Mouse (Mus musculus): Measurements from ENCODE around the gene Vdac2. TPM values are rescaled to one million over a fixed set of nuclear protein-coding genes. Genes with fewer than 3 reads are reported as not detected.

Vdac2 gene
- polyA plus RNA-seq, 1 experiment from 2014 or later = 444 TPM

GRCm38 (mm10) chr14:21817453-21817852, 7.6 kb upstream of the Vdac2 start:
- WGBS = 46% methylated on average over 4 of the region's 4 CpGs
- Histone ChIP-seq H3K9ac (no peak overlapping the region), H3K4me1 (replicated peaks) (peaks cover 29% of the 10 kb centered on the region), H3K27me3 (replicated peaks) (no peaks in the 10 kb centered on the region), H3K9me3 (replicated peaks) (no peaks in the 10 kb centered on the region), H3K4me3 (no peak overlapping the region), H3K36me3 (no peaks in the 10 kb centered on the region), H3K4me2 (no peak overlapping the region), H3K27ac (ENCODE audit: poor library complexity, severe bottlenecking) (no peak overlapping the region)
- no peak for ATAC-seq (ENCODE audit: insufficient number of reproducible peaks, low FRiP score)

DNA sequence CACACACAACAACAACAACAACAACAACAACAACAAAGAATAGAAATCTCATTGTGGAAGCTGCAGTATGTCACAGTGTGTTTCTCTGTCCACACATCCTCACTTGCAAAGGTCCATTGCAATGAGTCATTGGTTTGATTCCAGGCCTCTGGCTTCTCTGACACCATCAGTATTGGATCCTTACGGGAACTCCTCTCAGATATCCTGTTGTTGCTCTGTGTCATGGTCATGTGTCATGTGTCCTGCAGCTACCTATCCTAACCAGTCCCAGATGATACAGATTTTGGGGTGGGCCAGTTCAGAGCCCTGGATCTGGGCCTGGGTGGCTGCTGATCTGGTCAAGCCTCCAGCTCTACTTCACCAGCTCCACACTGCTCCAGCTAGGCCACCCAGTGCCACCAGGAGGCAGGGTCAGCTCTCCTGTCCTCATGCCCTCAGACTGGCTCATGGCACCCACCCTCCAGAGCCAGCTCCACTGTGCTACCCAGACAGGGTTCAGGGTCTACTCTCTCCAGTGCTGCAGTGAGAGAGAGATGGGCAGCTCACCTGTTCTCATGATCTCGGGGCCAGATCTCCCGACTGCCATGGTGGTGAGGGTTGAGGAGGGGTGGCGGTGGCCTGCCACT, 4.0 kb upstream of the Vdac2 start:
- Histone ChIP-seq H3K36me3 (no peaks in the 10 kb centered on the region), H3K4me1 (replicated peaks) (peaks cover 48% of the 10 kb centered on the region), H3K9me3 (replicated peaks) (no peaks in the 10 kb centered on the region), H3K4me2 (no peak overlapping the region), H3K4me3 (no peak overlapping the region), H3K27ac (ENCODE audit: poor library complexity, severe bottlenecking) (no peak overlapping the region), H3K27me3 (replicated peaks) (no peaks in the 10 kb centered on the region), H3K9ac (no peak overlapping the region)
- no peak for ATAC-seq (ENCODE audit: insufficient number of reproducible peaks, low FRiP score)
- WGBS = 89% methylated on average over 4 of the region's 4 CpGs

GRCm38 (mm10) chr14:21822307-21822706, 2.7 kb upstream of the Vdac2 start:
- H3K4me1 ChIP-seq (replicated peaks) = peaks cover 58% of the 10 kb centered on the region
- no peaks in the 10 kb centered on the region for H3K27me3 ChIP-seq (replicated peaks)
- H3K4me2 ChIP-seq = no peak overlapping the region
- no peak overlapping the region for H3K9ac ChIP-seq
- no peaks in the 10 kb centered on the region for H3K36me3 ChIP-seq
- ATAC-seq (ENCODE audit: insufficient number of reproducible peaks, low FRiP score) = no peak
- H3K4me3 ChIP-seq = no peak overlapping the region
- 40% methylated on average over 7 of the region's 7 CpGs for WGBS
- H3K9me3 ChIP-seq (replicated peaks) = no peaks in the 10 kb centered on the region
- peak overlapping the region; percentile 97 for H3K27ac ChIP-seq (ENCODE audit: poor library complexity, severe bottlenecking)

GRCm38 (mm10) chr14:21822795-21823374, 2.2 kb upstream of the Vdac2 start:
- H3K9ac ChIP-seq = peak overlapping the region; percentile 41; the same call in 1 of the 2 replicates
- ATAC-seq (ENCODE audit: insufficient number of reproducible peaks, low FRiP score) = peak; percentile 73
- no peaks in the 10 kb centered on the region for H3K27me3 ChIP-seq (replicated peaks)
- H3K4me1 ChIP-seq (replicated peaks) = peaks cover 59% of the 10 kb centered on the region
- H3K4me3 ChIP-seq = no peak overlapping the region
- WGBS = 3% methylated on average over 7 of the region's 7 CpGs
- H3K27ac ChIP-seq (ENCODE audit: poor library complexity, severe bottlenecking) = peak overlapping the region; percentile 97
- H3K4me2 ChIP-seq = peak overlapping the region; percentile 28
- no peaks in the 10 kb centered on the region for H3K36me3 ChIP-seq
- H3K9me3 ChIP-seq (replicated peaks) = no peaks in the 10 kb centered on the region

GRCm38 (mm10) chr14:21823897-21824296, 1.1 kb upstream of the Vdac2 start:
- Histone ChIP-seq H3K9ac (no peak overlapping the region), H3K9me3 (replicated peaks) (no peaks in the 10 kb centered on the region), H3K4me1 (replicated peaks) (peaks cover 59% of the 10 kb centered on the region), H3K4me2 (peak overlapping the region; percentile 15; the same call in 1 of the 2 replicates), H3K4me3 (no peak overlapping the region), H3K27ac (ENCODE audit: poor library complexity, severe bottlenecking) (peak overlapping the region; percentile 97), H3K27me3 (replicated peaks) (no peaks in the 10 kb centered on the region), H3K36me3 (no peaks in the 10 kb centered on the region)
- WGBS = 28% methylated on average over 7 of the region's 7 CpGs
- peak; percentile 31 for ATAC-seq (ENCODE audit: insufficient number of reproducible peaks, low FRiP score)

DNA sequence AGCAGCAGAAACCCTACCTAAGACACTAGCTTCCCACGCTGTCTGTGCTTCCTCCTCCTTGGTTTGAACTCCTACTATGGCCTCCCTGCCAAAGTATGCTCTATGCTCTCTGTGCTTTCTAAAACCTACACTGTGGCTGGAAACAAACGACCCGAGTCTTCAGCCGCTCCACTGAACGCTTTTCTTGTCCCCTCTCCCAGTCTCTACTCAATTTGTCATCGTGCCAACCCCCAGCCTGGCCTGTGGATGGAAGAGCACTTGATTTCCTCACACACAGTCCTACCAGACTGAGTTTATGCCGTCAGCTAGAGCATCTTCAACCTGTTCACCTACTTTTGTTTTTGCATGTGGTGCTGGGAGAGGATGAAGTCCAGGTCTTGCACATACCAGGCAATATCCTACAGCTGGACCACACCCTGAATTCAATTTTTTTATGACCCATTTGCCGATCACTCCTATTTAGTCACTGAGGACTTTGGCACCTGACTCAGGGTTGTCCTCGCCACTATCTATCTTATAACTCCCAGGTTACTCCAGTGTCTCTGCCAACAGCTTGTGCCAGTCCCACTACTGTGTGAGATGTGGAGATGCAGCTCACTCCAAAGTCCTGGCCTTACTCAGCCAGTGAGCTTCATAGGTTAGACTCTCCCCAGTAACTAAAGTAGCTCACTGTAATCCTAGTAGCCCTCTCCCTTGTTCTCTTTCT, 901 bp downstream of the Vdac2 start:
- Histone ChIP-seq H3K9ac (no peak overlapping the region), H3K4me1 (replicated peaks) (peaks cover 71% of the 10 kb centered on the region), H3K27ac (ENCODE audit: poor library complexity, severe bottlenecking) (no peak overlapping the region), H3K36me3 (no peaks in the 10 kb centered on the region), H3K4me3 (no peak overlapping the region), H3K9me3 (replicated peaks) (no peaks in the 10 kb centered on the region), H3K4me2 (no peak overlapping the region), H3K27me3 (replicated peaks) (no peaks in the 10 kb centered on the region)
- ATAC-seq (ENCODE audit: insufficient number of reproducible peaks, low FRiP score) = no peak
- WGBS = 86% methylated on average over 9 of the region's 9 CpGs

DNA sequence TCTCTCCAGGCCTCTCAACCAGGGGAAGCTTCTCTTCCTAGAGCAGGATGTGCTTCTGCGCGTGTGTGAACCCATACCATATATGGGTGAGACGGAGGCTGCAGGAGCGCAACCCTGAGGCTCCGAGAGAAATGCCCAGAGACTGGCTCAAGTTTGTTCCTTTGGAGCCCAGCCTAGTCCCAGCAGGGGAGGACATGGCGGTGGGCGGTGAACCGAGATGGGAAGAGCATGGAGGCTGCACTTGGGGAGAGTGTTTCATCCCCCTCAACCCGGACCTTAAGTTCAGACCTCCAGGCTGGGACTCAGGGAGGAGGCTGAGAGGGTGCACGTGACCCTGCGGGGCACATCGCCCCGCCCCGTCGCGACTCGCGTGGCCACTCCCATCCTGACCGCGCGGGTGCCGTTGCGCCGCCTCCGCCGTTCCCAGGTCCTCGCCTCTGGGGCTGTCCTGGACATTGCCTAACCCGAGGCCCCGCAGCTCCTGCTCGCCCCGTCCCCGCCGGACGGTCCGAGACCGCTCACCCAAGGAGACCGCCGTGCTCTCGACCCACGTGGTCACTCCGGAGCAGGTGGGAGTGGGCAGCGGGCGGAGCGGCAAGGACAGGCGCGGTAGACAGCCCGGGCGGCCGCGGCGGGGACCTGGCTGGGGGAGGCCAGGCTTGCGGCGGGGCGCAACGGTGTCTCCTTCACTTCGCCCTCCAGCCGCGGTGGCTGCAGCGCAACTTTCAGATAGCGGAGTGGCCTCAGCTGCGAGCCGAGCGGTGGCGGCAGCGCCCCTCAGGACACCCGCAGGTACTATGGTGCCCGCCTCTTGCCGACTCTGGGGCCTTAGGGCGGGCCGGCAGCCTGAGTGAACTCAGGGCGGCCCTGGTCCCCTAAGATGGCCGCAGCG, 6.1 kb downstream of the Vdac2 start:
- peaks cover 28% of the 10 kb centered on the region for H3K36me3 ChIP-seq
- H3K9me3 ChIP-seq (replicated peaks) = no peaks in the 10 kb centered on the region
- peak overlapping the region; percentile 94 for H3K9ac ChIP-seq
- no peaks in the 10 kb centered on the region for H3K27me3 ChIP-seq (replicated peaks)
- H3K4me1 ChIP-seq (replicated peaks) = peaks cover 49% of the 10 kb centered on the region
- peak overlapping the region; percentile 96 for H3K4me2 ChIP-seq
- peak overlapping the region; percentile 95 for H3K27ac ChIP-seq (ENCODE audit: poor library complexity, severe bottlenecking)
- under 1% methylated on average over 73 of the region's 73 CpGs for WGBS
- peak overlapping the region; percentile 94 for H3K4me3 ChIP-seq
- peak; percentile 99 for ATAC-seq (ENCODE audit: insufficient number of reproducible peaks, low FRiP score)

- WGBS = under 1% methylated on average over 28 of the region's 28 CpGs
- Histone ChIP-seq H3K27me3 (replicated peaks) (no peaks in the 10 kb centered on the region), H3K4me1 (replicated peaks) (peaks cover 44% of the 10 kb centered on the region), H3K36me3 (peaks cover 34% of the 10 kb centered on the region), H3K27ac (ENCODE audit: poor library complexity, severe bottlenecking) (peak overlapping the region; percentile 95), H3K4me3 (peak overlapping the region; percentile 94), H3K4me2 (peak overlapping the region; percentile 96), H3K9me3 (replicated peaks) (no peaks in the 10 kb centered on the region), H3K9ac (peak overlapping the region; percentile 94)
- no peak for ATAC-seq (ENCODE audit: insufficient number of reproducible peaks, low FRiP score)
Observed at GRCm38 (mm10) chr14:21831830-21832403, 6.9 kb downstream of the Vdac2 start.

DNA sequence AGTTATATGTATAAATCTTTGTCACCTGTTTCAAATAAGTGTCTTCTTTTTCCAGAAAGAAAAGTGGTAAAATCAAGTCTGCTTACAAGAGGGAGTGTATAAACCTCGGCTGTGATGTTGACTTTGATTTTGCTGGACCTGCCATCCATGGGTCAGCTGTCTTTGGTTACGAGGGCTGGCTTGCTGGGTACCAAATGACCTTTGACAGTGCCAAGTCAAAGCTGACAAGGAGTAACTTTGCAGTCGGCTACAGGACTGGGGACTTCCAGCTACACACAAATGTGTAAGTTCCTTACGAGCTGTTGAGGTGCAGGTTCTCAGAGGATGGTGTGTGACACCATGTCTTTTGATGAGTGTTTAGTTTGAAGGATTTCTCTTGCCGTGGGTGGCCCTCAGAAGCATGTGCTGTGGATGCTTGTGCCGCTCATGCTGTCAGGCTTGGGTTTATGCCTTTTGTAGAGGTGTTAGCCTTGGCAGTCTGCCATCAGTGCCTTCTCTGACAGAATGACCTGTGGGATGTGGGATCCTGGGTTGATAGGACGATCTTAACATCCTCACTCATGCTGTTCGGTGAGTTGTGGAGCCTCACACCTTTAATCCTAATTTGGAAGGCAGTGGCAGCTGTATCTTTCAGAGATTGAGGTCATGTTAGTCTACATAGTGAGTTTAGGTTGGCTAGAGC, 13.4 kb downstream of the Vdac2 start:
- Histone ChIP-seq H3K36me3 (peaks cover 91% of the 10 kb centered on the region), H3K27me3 (replicated peaks) (no peaks in the 10 kb centered on the region), H3K9ac (no peak overlapping the region), H3K27ac (ENCODE audit: poor library complexity, severe bottlenecking) (peak overlapping the region; percentile 33; the same call in 1 of the 2 replicates), H3K4me1 (replicated peaks) (peaks cover 52% of the 10 kb centered on the region), H3K9me3 (replicated peaks) (no peaks in the 10 kb centered on the region), H3K4me3 (no peak overlapping the region), H3K4me2 (no peak overlapping the region)
- WGBS = 46% methylated on average over 8 of the region's 8 CpGs
- ATAC-seq (ENCODE audit: insufficient number of reproducible peaks, low FRiP score) = no peak

DNA sequence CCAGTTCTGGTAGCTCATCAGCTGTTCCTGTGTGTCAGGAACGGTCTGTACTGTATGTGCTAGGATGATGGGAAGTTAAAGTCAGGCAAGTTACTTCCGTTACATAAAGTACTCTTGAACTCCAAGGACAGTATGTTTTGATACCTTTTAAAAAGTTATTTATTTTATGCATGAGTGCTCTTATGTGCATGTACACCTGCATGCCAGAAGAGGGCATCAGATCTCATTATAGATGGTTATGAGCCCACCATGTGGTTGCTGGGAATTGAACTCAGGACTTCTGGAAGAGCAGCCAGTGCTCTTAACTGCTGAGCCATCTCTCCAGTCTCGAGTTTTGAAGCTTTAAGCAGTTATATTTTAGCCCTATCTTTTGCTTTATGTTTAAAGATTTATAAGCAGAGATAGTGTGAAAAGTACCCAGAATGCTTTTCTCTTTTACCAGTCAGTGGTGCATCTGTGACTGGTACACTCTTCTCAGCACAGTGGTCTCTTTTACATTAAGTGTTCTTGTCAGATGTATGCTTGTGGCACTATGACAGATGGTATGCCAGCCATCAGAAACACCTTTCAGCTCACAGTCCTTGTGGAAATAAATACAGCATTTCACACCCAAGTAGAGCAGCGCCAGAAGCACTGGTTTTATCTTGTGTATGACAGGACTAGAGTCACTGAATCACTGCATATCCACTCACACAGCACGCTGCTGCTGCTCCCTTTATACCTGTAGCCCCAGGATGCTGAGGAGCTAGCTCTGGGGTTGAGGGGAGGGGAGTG, 17.0 kb downstream of the Vdac2 start:
- no peak overlapping the region for H3K4me3 ChIP-seq
- H3K4me1 ChIP-seq (replicated peaks) = peaks cover 56% of the 10 kb centered on the region
- peaks cover 97% of the 10 kb centered on the region for H3K36me3 ChIP-seq
- 61% methylated on average over 5 of the region's 5 CpGs for WGBS
- H3K27me3 ChIP-seq (replicated peaks) = no peaks in the 10 kb centered on the region
- peak overlapping the region; percentile 60 for H3K27ac ChIP-seq (ENCODE audit: poor library complexity, severe bottlenecking)
- no peak overlapping the region for H3K9ac ChIP-seq
- no peak for ATAC-seq (ENCODE audit: insufficient number of reproducible peaks, low FRiP score)
- H3K4me2 ChIP-seq = no peak overlapping the region
- no peaks in the 10 kb centered on the region for H3K9me3 ChIP-seq (replicated peaks)
